Mouse (Mus musculus): Measurements from ENCODE around the gene Borcs8. TPM values are rescaled to one million over a fixed set of nuclear protein-coding genes. Genes with fewer than 3 reads are reported as not detected.

The Borcs8 gene
- total RNA-seq, 2 experiments from 2014 or later = 28.0 to 29.1 TPM

DNA sequence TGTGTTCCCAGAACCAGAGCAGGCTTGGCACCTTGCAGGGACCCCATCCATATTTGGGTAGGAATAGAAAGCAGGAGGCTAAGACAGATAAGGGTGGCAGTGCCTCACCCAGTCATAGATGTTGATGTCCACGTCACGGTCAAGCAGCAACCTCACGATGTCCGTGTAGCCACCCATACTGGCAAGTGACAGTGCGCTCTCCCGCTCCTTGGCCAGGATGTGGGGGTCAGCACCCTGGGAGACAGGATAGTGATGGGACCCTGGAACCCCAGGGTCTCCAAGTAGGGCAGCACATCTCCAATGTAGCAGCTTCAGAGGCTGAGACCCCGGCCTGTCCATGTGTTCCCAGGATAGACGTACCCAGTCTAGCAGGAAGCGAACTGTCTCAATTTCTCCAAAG is 4.4 kb upstream of the Borcs8 start:
- no peak for DNase-seq

DNA sequence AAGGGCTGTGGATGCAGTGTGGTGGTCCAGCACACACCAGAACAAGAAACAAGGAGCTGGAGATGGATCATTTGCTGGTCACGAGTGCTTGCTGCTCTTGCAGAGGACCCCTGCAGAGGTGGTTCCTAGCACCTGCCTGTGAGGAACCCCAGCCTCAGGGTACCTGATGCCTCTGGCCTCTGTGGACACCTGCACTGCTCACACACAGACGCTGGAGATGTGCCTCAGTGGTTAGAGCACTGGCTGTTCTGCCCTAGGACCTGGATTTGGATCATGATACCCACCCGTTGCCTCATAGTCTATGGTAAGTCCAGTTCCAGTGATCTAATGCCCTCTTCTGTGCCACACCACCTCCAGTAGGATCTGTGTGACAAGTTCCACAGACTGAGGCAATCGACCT is 2.7 kb upstream of the Borcs8 start:
- no peak for DNase-seq

DNA sequence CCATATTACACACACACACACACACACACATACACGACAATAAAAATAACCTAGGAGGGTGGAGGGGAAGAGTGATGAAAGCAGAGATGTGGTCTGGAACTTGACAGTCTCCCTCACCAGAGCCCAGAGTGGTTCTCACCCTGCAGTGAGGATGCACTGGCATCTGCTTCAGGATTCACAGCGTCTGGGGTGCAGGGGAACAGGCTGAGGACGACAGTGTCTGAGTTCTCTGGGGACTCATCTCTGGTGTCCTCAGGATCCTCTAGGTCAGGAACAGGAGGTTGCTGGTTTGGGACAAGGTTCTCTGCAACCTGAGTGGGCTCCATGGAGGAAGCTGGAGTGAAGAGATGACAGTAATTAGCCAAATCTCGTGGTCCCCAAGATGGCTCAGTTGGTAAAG is 1.4 kb upstream of the Borcs8 start:
- no peak for DNase-seq

DNA sequence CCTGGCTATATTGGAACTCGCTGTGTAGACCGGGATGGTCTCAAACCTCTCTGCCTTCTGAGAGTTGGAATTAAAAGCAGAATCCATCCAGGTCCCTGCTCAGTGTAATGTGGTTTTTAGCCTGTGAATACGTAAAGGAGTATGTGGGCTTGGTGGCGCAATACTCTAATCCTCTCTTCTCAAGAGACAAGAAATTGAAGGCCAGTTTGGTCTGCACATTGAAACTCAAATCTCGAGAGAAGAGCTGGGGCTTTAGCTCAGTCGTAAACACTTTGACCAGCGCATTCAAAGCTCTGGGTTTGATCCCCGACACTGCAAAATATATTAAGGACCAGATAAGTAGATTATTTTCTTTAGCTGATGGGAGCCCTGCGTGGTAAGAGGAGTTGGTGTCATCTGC is 682 bp downstream of the Borcs8 start:
- no peak for DNase-seq

DNA sequence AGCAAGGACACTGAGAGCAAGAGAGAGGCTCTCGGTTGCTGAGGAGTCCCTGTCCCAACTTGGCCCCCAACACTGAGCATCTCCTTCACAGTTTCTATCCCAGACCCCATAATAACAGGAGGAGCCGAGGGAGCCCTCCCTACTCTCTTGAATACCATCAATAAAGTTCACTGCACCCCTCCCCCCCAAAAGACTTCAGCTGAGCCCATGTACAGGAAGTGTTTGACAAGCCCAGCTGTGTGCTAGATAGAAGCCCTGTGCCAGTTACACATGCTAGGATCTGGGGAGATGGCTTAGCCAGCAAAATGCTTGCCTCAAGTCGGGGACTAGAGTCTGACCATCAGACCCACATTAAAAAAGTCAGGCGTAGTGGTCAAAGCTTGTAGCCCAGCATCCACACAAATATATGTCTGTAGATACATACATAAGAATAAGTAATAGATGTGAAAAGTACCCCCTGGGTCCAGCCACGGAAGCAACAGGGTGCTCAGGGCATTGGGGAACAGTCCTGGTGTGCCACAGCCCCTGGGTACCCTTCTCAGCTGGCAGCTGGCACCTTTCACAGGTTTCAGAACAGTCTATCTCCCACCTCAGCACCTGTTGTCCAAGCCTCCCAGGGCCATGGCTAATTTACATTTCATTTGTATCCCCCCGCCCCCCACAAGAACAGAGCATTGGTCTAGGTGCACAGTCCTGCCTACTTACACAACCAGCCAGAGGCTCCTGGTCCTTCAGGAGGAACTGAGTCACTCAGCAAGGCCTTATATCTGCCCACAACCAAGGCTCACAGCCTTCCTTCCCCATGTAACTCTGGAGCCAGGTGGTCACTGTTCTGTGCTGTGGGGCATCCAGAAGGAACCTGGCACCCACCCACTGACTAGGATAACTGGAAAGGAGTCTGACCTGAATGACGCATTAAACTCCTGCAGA is 8.6 kb downstream of the Borcs8 start:
- no peak for DNase-seq

DNA sequence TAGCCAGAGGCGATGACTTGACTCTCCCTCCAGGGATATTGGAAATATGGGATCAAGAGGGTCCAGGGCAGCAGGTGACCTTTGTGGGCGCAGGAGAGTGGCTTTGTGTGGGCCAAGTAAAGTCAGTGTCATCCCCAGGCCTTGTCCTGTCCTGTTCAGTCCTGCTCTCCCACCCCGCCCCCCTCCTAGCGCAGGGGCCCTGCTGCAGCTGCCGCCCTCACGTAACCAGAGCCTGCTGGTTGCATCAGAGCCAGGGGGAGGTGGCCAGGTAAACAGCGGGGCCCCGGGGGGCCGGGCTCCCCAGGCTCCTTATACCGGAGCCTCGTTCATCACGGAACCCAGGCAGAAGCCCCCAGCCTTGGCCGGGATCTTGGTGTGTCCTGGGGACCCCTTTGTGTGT is 10.9 kb downstream of the Borcs8 start:
- no peak for DNase-seq

DNA sequence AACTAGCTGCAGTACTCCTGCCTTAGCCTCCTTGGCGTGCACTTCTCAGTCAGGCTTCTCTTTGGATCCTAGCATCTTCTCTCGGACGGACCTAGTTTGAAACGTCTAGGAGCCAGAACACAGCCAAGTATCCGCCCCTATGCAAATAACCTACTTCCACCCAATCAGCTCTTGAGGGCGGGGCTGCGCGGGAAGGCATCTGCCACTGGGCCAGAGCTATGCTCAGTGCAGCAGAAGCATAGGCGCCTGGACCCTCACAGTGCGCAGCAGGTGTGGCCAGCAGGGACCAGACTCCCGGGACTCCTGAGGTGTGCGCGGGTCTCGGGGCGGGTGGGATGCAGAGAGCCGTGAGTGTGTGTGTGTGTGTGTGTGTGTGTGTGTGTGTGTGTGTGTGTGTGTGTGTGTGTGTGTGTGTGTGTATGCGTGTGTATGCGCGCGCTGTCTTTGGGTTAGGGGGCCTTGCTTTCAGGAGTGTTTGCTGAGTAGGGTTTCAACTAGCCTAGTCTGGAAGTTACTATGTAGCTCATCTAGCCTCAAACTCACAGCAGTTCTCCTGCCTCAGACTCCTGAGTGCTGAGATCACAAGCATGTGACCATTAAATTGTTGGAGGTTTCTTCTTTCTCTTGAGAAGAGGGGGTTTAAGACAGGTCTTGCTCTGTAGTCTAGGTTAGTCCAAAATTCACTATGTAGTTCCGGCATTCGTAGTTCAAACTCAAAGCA is 13.4 kb downstream of the Borcs8 start:
- peak; percentile 81 for DNase-seq

DNA sequence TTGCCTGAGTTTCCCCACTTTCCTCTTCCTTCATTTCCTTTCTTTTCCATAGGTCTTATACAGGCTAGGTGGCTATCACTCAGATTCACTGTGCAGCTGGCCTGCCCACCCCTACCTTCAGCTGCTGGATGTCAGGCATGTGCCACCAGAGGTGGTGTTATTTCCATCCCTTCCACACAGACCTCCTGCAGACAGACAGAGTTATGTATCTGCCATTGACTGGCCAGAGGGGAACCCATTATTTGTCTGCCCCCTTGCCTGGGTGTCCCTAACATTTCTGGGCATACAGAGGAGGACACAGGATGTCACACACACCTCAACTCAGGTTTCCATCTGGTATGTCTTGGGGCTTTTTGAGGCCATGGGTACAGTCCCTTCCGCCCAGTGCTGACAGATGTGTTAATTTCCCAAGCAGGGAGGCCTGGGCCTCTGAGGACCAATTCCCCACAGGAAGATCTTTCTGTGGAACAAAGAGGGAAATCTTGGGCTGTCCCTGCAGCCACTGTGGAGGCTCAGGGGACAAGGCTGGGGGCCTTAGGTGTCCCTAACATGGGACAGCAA is 18.0 kb downstream of the Borcs8 start:
- no peak for DNase-seq

DNA sequence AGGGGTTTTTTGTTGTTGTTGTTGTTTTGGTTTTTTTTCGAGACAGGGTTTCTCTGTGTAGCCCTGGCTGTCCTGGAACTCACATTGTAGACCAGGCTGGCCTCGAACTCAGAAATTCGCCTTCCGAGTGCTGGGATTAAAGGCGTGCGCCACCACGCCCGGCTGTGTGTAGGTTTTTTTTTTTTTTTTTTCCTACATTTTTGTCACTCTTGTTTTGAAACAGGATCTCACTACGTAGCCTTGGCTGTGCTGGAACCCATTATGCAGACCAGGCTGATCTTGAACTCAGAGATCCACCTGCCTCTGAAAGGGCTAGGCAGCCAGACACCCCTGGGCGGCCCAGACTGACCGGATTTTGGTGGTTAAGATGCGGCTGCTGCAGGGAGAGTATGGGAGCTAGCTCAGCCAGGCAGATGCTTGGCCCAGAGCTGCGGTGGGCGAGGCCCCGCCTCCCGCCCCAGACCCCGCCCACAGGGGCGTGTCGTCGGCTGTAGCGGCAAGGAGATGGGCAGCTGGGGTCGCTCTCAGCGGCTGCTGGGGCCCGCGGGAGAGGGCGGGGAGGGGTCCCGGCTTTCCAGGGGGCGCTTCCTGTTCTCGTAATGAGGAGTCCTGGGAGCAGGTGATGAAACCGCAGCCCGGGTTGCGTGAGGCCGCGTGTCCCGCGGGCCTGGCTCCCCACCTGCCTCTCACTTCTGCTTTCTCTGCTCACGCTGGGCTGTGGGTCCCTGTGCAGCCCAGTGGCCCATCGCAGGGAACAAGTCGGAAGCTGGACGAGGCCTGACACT is 19.0 kb downstream of the Borcs8 start:
- DNase-seq = peak; percentile 81

DNA sequence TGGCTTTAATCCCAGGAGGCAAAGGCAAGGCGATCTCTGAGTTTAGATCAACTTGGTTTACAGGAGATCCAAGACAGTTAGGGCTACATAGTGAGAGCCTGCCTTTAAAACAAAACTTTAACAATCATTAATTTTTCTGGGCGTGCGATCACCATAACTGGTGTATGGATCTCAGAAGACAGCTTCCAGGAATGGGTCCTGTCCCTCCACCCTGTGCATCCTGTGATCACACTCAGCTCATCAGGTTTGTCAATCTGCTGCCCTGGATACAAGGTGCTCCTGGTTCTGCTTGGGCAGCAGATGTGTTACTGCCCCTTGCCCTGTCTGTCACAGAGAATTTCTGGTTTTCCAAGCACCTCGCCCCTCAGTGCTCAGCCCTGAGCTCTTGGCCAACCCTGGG is 19.9 kb downstream of the Borcs8 start:
- DNase-seq = no peak

DNA sequence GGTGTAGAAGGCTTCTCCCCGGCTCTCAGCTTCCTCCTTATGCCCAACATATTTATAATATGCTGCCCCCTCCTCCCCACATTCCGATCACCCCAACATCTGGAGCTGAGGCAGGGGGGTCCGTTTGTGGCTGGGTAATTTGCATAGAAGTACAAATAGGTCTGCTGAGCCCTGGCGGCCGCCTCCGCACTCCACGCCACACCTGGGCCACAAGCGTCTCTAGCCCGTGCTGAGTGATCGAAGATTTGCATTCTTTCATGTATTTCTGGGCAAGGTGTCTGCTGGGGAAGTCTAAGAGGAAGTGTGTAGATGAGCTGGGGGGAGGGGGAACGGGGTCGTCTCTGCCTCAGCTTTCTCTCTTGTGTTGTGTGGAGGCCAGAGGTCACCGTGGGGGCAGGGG is 20.7 kb downstream of the Borcs8 start:
- no peak for DNase-seq

DNA sequence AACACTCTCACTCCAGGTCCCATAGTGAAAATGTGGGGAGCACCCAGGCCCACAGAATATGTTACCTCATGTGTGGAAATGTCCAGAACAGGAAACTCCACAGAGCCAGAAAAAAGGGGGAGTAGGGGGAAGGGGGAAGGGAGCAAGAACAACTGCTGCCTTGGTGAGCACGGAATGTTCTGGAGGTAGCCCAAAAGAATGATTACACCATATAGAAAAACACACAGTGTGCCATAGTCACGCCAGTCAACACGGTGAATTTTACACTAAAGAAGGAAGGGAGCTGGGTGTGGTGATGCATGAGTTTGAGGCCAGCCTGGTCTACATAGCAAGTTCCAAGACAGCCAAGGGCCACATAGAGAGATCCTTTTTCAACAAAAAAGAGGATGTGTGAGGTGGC is 24.0 kb downstream of the Borcs8 start:
- no peak for DNase-seq

DNA sequence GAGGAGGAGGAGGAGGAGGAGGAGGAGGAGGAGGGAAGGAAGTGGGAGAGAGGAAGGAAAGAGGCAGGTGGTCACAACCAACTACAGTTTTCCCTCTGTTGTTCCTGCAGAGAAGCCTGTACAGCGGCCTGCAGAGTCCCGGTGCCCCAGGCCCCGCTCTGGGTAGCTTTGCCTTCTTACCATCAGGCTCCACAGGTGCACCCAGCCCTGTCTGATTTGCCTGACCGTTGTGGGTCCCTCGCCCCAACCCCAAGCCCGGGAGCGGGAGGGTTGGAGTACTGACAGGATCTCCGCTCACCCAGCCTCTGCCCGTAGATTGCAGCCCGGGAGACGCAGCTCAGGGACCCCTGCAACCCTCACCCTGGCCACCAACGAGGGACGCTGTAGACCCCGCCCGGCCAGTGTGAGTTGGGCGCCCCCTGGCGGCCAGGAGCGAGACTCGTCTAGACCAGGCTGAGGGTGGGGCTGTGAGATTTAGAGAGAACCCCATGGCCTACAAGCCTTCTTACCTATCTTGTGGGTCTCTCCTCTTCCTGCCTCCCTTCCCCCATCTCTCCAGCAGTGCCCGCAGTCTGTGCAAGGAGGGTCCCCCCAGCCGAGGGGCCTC is 27.3 kb downstream of the Borcs8 start:
- DNase-seq = peak; percentile 84

DNA sequence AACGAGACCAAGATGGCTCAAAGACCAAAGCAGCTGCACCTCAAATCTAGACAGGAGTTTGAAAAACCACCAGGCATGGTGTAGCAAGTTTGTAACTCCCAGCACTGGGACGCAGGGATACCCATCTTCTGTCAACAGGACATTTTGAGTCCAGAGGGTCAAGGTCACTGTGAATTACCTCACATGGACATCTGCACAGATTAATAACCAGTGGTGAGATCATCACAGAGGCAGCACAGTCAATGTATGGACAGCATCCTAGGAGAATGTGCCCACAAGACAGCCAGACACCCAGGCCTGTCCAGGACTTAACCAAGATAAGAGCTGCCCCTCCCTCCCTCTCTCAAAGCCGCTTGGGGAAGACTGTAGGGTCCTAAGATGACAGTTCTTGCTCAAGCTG is 30.8 kb downstream of the Borcs8 start:
- DNase-seq = no peak

DNA sequence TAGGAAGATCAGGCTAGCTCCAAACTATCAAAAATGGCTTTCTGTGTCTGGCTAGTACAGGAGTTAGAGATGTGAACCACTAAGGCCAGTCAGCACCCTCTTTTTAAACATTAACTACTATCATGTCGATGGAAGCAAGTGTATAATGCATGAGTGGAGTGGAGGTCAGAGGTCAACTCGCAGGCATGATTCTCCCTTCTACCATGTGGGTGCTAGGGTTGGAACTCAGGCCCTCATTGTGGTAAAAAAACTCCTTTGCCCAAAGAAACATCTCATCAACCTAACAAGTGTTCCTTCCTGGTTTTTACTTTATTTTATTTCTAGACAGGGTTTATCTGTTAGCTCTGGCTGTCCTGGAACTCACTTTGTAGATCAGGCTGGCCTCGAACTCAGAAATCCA is 31.4 kb downstream of the Borcs8 start:
- DNase-seq = no peak

DNA sequence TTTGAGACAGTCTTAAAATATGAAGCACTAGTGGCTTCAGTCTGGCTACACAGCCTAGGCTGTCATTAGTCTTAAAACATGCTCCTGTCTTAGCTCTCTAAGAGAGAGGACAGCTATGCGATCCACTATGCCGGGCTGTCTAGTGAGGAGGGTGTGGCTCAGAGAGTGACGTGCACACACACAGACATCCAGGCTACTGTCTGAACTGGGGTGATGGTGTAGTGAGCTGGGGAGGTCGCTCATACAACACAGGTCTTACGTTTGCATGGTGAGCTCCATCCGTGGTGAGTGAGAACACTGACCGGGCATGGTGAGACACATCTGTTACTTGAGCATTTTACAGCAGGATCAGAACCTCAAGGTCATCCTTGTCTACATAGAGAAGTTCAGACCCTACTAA is 31.9 kb downstream of the Borcs8 start:
- no peak for DNase-seq

DNA sequence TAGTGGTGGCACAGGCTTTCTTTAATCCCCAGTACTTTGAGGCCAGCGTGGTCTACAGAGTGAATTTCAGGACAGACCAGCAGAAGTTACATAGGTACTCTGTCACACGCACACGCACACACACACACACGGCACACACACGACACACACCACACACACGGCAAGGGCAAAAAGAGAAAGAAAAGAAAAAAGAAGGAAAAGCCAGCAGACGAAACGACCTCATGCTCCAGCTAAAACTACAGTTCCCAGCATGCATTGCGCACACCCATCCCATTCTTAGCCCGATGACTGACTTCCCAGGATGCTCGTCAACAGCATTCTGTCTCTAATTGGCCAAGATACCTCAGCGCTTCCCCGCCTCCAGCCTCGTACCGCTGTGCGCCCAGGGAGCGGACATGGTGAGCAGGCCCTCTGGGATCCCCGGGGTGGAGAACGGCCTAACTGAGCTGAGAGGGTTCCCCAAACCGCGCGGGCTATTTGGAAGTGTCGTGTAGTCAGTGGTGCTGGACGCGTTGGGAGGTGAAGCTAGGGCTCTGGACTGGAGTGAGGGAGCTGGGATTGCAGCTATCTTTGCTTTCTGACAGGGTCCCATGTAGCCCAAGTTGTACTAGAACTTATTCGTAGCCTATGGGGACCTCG is 32.9 kb downstream of the Borcs8 start, which contains the start of gene Tmem161a:
Gene Tmem161a, plus strand, starts transcription at position 314 of the 639 bp plus-strand sequence.
- peak; percentile 92 for DNase-seq

DNA sequence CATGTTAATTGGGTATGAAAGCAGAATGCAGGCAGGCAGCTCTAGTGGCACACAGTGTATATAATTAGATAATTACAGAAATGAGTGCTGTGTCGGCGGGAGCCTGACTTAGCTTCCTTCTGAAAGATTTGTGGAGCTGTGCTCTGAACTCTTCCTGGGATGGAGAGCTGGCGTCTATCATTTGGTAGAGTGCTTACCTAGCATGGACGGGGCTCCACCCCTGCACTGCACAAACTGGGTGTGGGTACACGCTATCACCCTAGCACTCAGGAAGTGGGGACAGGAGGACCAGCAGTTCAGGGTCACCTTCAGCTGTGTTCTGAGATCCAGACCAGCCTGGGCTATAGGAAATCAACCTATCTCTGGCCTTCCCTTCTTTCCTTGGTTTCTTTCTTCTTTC is 34.0 kb downstream of the Borcs8 start:
- DNase-seq = no peak

DNA sequence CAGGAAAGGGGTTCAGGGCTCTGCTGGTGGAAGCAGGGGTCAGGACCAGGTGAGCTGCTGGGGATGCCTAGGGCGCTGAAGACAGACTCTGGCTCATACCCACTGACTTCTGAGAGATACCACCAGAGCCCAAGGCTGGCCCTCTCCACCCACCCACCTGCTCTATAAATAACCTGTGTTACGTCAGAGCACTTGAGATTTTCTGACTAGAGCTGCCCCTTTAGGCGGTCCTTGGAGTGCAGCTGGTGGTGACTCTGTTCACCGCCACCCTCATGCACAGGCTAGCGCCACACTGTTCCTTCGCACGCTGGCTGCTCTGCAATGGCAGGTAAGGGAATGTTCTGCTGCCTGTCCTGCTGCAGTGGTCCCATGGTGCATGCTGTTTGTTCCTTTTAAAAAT is 34.8 kb downstream of the Borcs8 start:
- DNase-seq = peak; percentile 46

DNA sequence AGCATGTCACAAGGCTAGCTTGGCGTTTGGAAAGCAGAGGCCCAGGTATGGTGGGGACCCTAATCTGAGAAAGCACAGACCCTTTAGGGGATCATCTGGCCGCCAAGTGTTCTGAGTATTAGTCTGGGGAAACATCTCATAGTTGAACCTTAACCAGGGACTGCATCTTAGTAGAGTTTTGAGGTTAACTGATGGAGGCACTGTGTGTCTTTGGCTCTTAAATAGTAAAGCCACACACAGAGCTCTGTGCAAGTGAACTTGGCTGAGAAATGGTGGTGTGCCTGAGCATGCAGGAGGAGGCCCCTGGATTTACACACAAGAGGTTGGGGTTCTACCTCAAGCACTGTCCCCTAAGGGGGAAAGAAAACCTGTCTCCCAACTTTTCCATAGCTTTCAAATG is 38.9 kb downstream of the Borcs8 start:
- no peak for DNase-seq

DNA sequence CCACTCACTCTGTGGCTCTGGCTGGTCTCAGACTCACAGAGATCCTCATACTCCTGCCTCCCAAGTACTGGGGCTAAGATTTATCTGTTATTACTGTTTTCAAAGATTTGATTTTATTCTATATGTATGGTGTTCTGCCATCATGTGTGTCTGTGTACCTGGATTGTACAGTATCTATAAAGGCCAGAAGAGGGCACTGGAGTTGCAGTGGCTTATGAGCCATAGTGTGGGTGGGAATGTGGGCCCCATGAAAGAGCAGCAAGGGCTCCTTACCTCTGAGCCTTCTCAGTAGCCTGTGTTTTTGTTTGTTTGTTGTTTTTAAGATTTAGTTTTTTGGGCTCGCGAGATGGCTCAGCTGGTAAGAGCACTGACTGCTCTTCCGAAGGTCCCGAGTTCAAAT is 39.8 kb downstream of the Borcs8 start:
- DNase-seq = no peak

Data from heart, postnatal 4 days (tissue).